Mouse (Mus musculus) embryonic facial prominence, embryonic 14.5 days (tissue): ENCODE data around the gene Ankrd22. TPM values are rescaled to one million over a fixed set of nuclear protein-coding genes. Genes with fewer than 3 reads are reported as not detected.
A peak's percentile ranks its signal among the peaks of the same experiment; 100 is the strongest.

ENCODE experiments used
- ATAC-seq: fragments of 200-750 bp; cut with Nextera tagmentation; 2 replicates; pipeline ENCODE4 v1.8.0; 2017; ENCODE audit warnings: low read depth, moderate number of reproducible peaks, moderate TSS enrichment
- DNase-seq: peaks from one replicate; pipeline ENCODE4 v3.0.0-alpha.2; 2015; ENCODE audit warnings: low spot score
- H3K27ac ChIP-seq: fragments of 300-500 bp; sonication (generic); replicated peaks from 2 replicates; pipeline ENCODE4 v1.5.1; 2014; ENCODE audit warnings: low read depth, mild to moderate bottlenecking, low read length, moderate library complexity
- H3K27me3 ChIP-seq: fragments of 300-500 bp; sonication (generic); replicated peaks from 2 replicates; pipeline ENCODE4 v1.6.1; 2014; ENCODE audit warnings: low read length; ENCODE audit not compliant: control insufficient read depth, insufficient read depth
- H3K36me3 ChIP-seq: fragments of 300-500 bp; sonication (generic); 2 replicates; pipeline ENCODE4 v1.6.1; 2014; ENCODE audit warnings: low read length, mixed read lengths; ENCODE audit not compliant: control insufficient read depth, insufficient read depth
- H3K4me1 ChIP-seq: fragments of 300-500 bp; sonication (generic); 2 replicates; pipeline ENCODE4 v1.6.1; 2014; ENCODE audit warnings: antibody characterized with exemption, low read length; ENCODE audit not compliant: control insufficient read depth, insufficient read depth
- H3K4me2 ChIP-seq: fragments of 300-500 bp; sonication (generic); 2 replicates; pipeline ENCODE4 v1.6.1; 2014; ENCODE audit warnings: low read depth, mild to moderate bottlenecking, low read length, moderate library complexity, mixed read lengths
- H3K4me3 ChIP-seq: fragments of 300-500 bp; sonication (generic); 2 replicates; pipeline ENCODE4 v1.5.1; 2014; ENCODE audit warnings: low read depth, mild to moderate bottlenecking, low read length
- H3K9ac ChIP-seq: fragments of 300-500 bp; sonication (generic); 2 replicates; pipeline ENCODE4 v1.6.1; 2014; ENCODE audit warnings: low read depth, mild to moderate bottlenecking, low read length, moderate library complexity, mixed read lengths
- H3K9me3 ChIP-seq: fragments of 300-500 bp; sonication (generic); 2 replicates; pipeline ENCODE4 v1.6.1; 2016; ENCODE audit warnings: low read length; ENCODE audit not compliant: control insufficient read depth
- WGBS: fragments of 180-500 bp; shearing (Covaris S2); extraction: QIAGEN DNeasy Blood & Tissue Kit; methylation state at CpG from one replicate; pipeline ENCODE4 v1.1.7; 2014; 5-methylcytosine and 5-hydroxymethylcytosine counted together
- polyA plus RNA-seq: library from polyadenylated mRNA; unstranded; fragments of >200 nt; fragmentation: Nextera tagmentation; extraction: Ambion mirVana; gene quantifications from 2 replicates; pipeline ENCODE4 v1.2.1, GENCODE M21; 2014

Ankrd22 gene
- polyA plus RNA-seq, 1 experiment from 2014 or later, result 2.8 TPM

- Histone ChIP-seq H3K4me2 (no peak overlapping the region), H3K27me3 (no peaks in the 10 kb centered on the region), H3K9ac (no peak overlapping the region), H3K27ac (no peak overlapping the region), H3K36me3 (no peaks in the 10 kb centered on the region), H3K4me1 (no peaks in the 10 kb centered on the region), H3K4me3 (no peak overlapping the region), H3K9me3 (no peaks in the 10 kb centered on the region)
- ATAC-seq (no peak), DNase-seq (no peak)
- 90% methylated on average over 6 of the region's 6 CpGs for WGBS
Observed at GRCm38 (mm10) chr19:34138720-34139430, 27.0 kb downstream of the Ankrd22 start.

- DNase-seq (peak; percentile 49), ATAC-seq (0 out of 2 replicates have a peak, but pooled peaks have one; percentile 55)
- Histone ChIP-seq H3K4me3 (no peak overlapping the region), H3K9me3 (no peaks in the 10 kb centered on the region), H3K27ac (no peak overlapping the region), H3K4me2 (no peak overlapping the region), H3K27me3 (no peaks in the 10 kb centered on the region), H3K9ac (no peak overlapping the region), H3K36me3 (no peaks in the 10 kb centered on the region), H3K4me1 (0 out of 2 replicates have a peak, but pooled peaks cover 4% of the 10 kb centered on the region)
- 64% methylated on average over 3 of the region's 3 CpGs for WGBS
Observed at GRCm38 (mm10) chr19:34120107-34120731, 45.6 kb downstream of the Ankrd22 start.

- DNase-seq, result no peak
- ATAC-seq, result no peak
- Histone ChIP-seq H3K27ac (no peak overlapping the region), H3K9ac (no peak overlapping the region), H3K27me3 (no peaks in the 10 kb centered on the region), H3K4me3 (no peak overlapping the region), H3K4me1 (0 out of 2 replicates have a peak, but pooled peaks cover 4% of the 10 kb centered on the region), H3K36me3 (no peaks in the 10 kb centered on the region), H3K4me2 (no peak overlapping the region), H3K9me3 (no peaks in the 10 kb centered on the region)
- WGBS, result 67% methylated on average over 4 of the region's 4 CpGs
Observed at GRCm38 (mm10) chr19:34119653-34120052, 46.2 kb downstream of the Ankrd22 start.

GRCm38 (mm10) chr19:34119102-34119501 is 46.8 kb downstream of the Ankrd22 start:
- Histone ChIP-seq H3K36me3 (no peaks in the 10 kb centered on the region), H3K4me3 (no peak overlapping the region), H3K9ac (no peak overlapping the region), H3K4me1 (0 out of 2 replicates have a peak, but pooled peaks cover 4% of the 10 kb centered on the region), H3K9me3 (no peaks in the 10 kb centered on the region), H3K27me3 (no peaks in the 10 kb centered on the region), H3K4me2 (no peak overlapping the region), H3K27ac (no peak overlapping the region)
- DNase-seq (peak; percentile 34), ATAC-seq (no peak)
- 65% methylated on average over 1 of the region's 1 CpGs for WGBS

- Histone ChIP-seq H3K27me3 (no peaks in the 10 kb centered on the region), H3K4me1 (no peaks in the 10 kb centered on the region), H3K9me3 (no peaks in the 10 kb centered on the region), H3K4me2 (no peak overlapping the region), H3K9ac (no peak overlapping the region), H3K36me3 (no peaks in the 10 kb centered on the region), H3K4me3 (no peak overlapping the region), H3K27ac (no peak overlapping the region)
- WGBS, result 84% methylated on average over 3 of the region's 3 CpGs
- no peak for ATAC-seq
- DNase-seq, result no peak
Observed at GRCm38 (mm10) chr19:34104841-34105240, 61.0 kb downstream of the Ankrd22 start.

GRCm38 (mm10) chr19:34101888-34102287 is 64.0 kb downstream of the Ankrd22 start:
- Histone ChIP-seq H3K27me3 (no peaks in the 10 kb centered on the region), H3K4me3 (no peak overlapping the region), H3K36me3 (no peaks in the 10 kb centered on the region), H3K9ac (no peak overlapping the region), H3K9me3 (no peaks in the 10 kb centered on the region), H3K27ac (no peak overlapping the region), H3K4me2 (no peak overlapping the region), H3K4me1 (no peaks in the 10 kb centered on the region)
- peak; percentile 81 for DNase-seq
- 73% methylated on average over 7 of the region's 7 CpGs for WGBS
- peak; percentile 68; the same call in 1 of the 2 replicates for ATAC-seq

- H3K9ac ChIP-seq, result no peak within 1 kb of the TSS
- H3K4me1 ChIP-seq, result no peaks in the 10 kb centered on the region
- 73% methylated on average over 4 of the region's 4 CpGs for WGBS
- no peak within 1 kb of the TSS for H3K27ac ChIP-seq
- H3K27me3 ChIP-seq, result no peaks in the 10 kb centered on the region
- no peaks in the 10 kb centered on the region for H3K36me3 ChIP-seq
- no peak within 1 kb of the TSS for H3K4me2 ChIP-seq
- no peak for ATAC-seq
- no peak for DNase-seq
- H3K4me3 ChIP-seq, result no peak within 1 kb of the TSS
- no peaks in the 10 kb centered on the region for H3K9me3 ChIP-seq
Observed at GRCm38 (mm10) chr19:34100633-34101032, 65.2 kb downstream of the Ankrd22 start, which contains the start of gene Lipm. Lipm (plus strand) TSS chr19:34100933.

GRCm38 (mm10) chr19:34096228-34096627 is 69.6 kb downstream of the Ankrd22 start:
- H3K4me2 ChIP-seq, result no peak overlapping the region
- DNase-seq, result no peak
- no peaks in the 10 kb centered on the region for H3K36me3 ChIP-seq
- no peak for ATAC-seq
- H3K4me1 ChIP-seq, result no peaks in the 10 kb centered on the region
- H3K4me3 ChIP-seq, result no peak overlapping the region
- no peaks in the 10 kb centered on the region for H3K9me3 ChIP-seq
- H3K27me3 ChIP-seq, result no peaks in the 10 kb centered on the region
- no peak overlapping the region for H3K9ac ChIP-seq
- 51% methylated on average over 1 of the region's 1 CpGs for WGBS
- H3K27ac ChIP-seq, result no peak overlapping the region
